Mouse (Mus musculus) heart, embryonic 11.5 days (tissue): ENCODE data around the gene Trim67. TPM values are rescaled to one million over a fixed set of nuclear protein-coding genes. Genes with fewer than 3 reads are reported as not detected.

Experiments
- ATAC-seq: fragments of 200-750 bp; cut with Nextera tagmentation; replicated peaks from 2 replicates; pipeline ENCODE4 v1.8.0; 2017; ENCODE audit warnings: moderate library complexity; ENCODE audit not compliant: insufficient number of reproducible peaks, low FRiP score, low TSS enrichment
- H3K27ac ChIP-seq: fragments of 300-500 bp; sonication (generic); 2 replicates; pipeline ENCODE4 v1.5.1; 2014; ENCODE audit warnings: mild to moderate bottlenecking, low read depth, low read length
- H3K27me3 ChIP-seq: fragments of 300-500 bp; sonication (generic); 2 replicates; pipeline ENCODE4 v1.6.1; 2014; ENCODE audit warnings: mild to moderate bottlenecking, low read length, mixed read lengths; ENCODE audit not compliant: control insufficient read depth, insufficient read depth
- H3K36me3 ChIP-seq: fragments of 300-500 bp; sonication (generic); 2 replicates; pipeline ENCODE4 v1.6.1; 2014; ENCODE audit warnings: mild to moderate bottlenecking, low read length, moderate library complexity, mixed read lengths; ENCODE audit not compliant: control insufficient read depth, insufficient read depth
- H3K4me1 ChIP-seq: fragments of 300-500 bp; sonication (generic); 2 replicates; pipeline ENCODE4 v1.6.1; 2014; ENCODE audit warnings: low read length; ENCODE audit not compliant: control insufficient read depth, insufficient read depth
- H3K4me2 ChIP-seq: fragments of 300-500 bp; sonication (generic); 2 replicates; pipeline ENCODE4 v1.6.1; 2014; ENCODE audit warnings: mild to moderate bottlenecking, moderate library complexity
- H3K4me3 ChIP-seq: fragments of 300-500 bp; sonication (generic); 2 replicates; pipeline ENCODE4 v1.5.1; 2014; ENCODE audit warnings: low read depth, low read length
- H3K9ac ChIP-seq: fragments of 300-500 bp; sonication (generic); 2 replicates; pipeline ENCODE4 v1.6.1; 2014; ENCODE audit warnings: mild to moderate bottlenecking, low read depth, low read length, moderate library complexity
- H3K9me3 ChIP-seq: fragments of 300-500 bp; sonication (generic); replicated peaks from 2 replicates; pipeline ENCODE4 v1.6.1; 2016; ENCODE audit warnings: low read length; ENCODE audit not compliant: control insufficient read depth
- WGBS: fragments of 180-500 bp; shearing (Covaris S2); extraction: QIAGEN DNeasy Blood & Tissue Kit; methylation state at CpG from one replicate; pipeline ENCODE4 v1.1.7; 2014; ENCODE audit not compliant: insufficient replicate concordance; 5-methylcytosine and 5-hydroxymethylcytosine counted together
- polyA plus RNA-seq: library from polyadenylated mRNA; unstranded; fragments of >200 nt; fragmentation: Nextera tagmentation; extraction: Ambion mirVana; gene quantifications from 2 replicates; pipeline ENCODE4 v1.2.1, GENCODE M21; 2014

The Trim67 gene
- polyA plus RNA-seq, 1 experiment from 2014 or later, result 0.07 TPM

DNA sequence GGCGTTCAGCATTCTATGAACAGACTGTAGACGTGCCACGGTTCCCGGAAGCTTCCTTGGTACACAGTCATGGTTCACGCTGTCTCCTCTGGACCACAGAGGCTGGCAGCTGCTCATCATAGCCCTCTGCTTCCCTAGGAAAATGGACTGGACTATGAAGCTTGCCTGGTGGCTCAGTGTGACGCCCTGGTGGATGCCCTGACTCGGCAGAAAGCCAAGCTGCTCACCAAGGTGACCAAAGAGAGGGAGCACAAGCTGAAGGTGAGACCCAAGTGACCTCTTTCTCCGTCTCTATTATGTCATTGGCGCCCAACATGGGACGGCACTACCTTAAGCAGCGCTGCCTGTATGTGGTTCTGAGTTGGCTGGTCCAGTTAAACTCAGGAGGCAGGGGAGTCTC, 24.0 kb downstream of the Trim67 start:
- 85% methylated on average over 11 of the region's 11 CpGs for whole genome bisulfite sequencing
- no peak for ATAC-seq
- no peaks in the 10 kb centered on the region for H3K36me3 ChIP-seq
- H3K9me3 ChIP-seq, result no peaks in the 10 kb centered on the region
- no peaks in the 10 kb centered on the region for H3K4me1 ChIP-seq
- H3K4me3 ChIP-seq, result no peak overlapping the region
- no peak overlapping the region for H3K27ac ChIP-seq
- no peak overlapping the region for H3K9ac ChIP-seq
- no peak overlapping the region for H3K4me2 ChIP-seq
- 0 out of 2 replicates have a peak, but pooled peaks cover 2% of the 10 kb centered on the region for H3K27me3 ChIP-seq

DNA sequence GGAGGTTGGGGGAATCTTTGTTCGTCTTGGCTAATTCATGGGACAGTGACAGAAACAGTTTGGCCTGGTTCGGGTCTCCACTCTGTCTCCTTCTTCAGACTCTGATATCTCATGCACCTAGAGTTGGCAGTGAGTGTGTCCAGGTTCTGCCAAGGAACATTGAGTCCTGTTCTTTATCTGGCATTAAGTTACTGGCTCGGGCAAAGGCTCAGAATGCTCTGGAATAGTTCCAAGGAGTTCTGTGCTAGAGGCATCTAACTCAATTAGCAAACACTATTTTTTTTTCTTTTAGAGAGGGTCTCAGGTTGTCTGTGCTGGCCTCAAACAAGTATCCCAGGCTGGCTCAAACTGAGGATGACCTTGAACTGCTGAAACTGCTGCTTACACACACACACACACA, 24.5 kb downstream of the Trim67 start:
- Histone ChIP-seq H3K9me3 (no peaks in the 10 kb centered on the region), H3K4me2 (no peak overlapping the region), H3K27me3 (0 out of 2 replicates have a peak, but pooled peaks cover 2% of the 10 kb centered on the region), H3K4me3 (no peak overlapping the region), H3K36me3 (no peaks in the 10 kb centered on the region), H3K9ac (no peak overlapping the region), H3K4me1 (no peaks in the 10 kb centered on the region), H3K27ac (no peak overlapping the region)
- no peak for ATAC-seq
- 75% methylated on average over 3 of the region's 3 CpGs for WGBS

DNA sequence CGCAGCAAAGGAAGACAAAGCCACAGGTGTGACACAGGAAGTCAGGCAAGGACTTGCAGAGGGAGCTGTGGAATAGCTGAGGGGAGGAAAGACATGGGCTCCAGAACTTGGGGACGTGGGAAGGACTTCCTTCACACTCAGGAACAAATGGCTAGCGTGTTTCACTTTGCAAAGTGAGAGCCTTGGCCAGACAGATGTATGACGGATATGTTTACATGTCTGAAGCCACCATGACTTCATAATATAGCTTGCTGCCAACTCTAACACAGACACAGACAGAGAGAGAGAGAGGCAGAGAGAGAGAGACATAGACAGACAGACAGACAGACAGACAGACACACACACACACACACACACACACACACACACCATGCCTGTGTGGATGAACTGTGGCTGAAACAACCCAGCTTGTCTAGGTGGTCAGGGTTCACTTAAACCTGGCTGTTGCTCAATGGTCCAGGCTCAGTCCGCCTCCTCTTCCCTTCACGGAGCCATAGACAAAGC, 26.8 kb downstream of the Trim67 start:
- ATAC-seq, result no peak
- Histone ChIP-seq H3K4me2 (no peak overlapping the region), H3K4me3 (no peak overlapping the region), H3K27ac (no peak overlapping the region), H3K36me3 (no peaks in the 10 kb centered on the region), H3K9me3 (no peaks in the 10 kb centered on the region), H3K27me3 (0 out of 2 replicates have a peak, but pooled peaks cover 2% of the 10 kb centered on the region), H3K9ac (no peak overlapping the region), H3K4me1 (no peaks in the 10 kb centered on the region)
- WGBS, result 63% methylated on average over 6 of the region's 6 CpGs

DNA sequence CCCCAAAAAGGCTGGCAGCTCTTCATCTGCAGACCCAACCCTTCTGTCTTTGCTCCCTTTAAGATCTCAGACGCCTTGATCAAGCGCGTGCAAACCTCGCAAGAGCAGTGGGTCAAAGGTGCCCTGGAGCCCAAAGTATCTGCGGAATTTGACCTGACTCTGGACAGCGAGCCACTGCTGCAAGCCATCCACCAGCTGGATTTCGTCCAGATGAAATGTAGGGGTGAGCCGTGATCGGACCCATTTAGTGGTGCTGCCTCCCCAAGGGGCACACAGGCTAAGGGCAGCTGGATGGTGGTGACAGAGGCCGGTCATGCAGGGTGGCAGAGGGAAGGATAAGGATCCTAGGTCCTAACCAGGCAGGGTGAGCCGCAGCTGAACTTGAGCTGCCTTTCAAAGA, 27.2 kb downstream of the Trim67 start:
- H3K27me3 ChIP-seq, result 0 out of 2 replicates have a peak, but pooled peaks cover 2% of the 10 kb centered on the region
- ATAC-seq, result no peak
- no peak overlapping the region for H3K4me2 ChIP-seq
- no peak overlapping the region for H3K9ac ChIP-seq
- no peaks in the 10 kb centered on the region for H3K4me1 ChIP-seq
- 39% methylated on average over 11 of the region's 11 CpGs for WGBS
- H3K9me3 ChIP-seq, result no peaks in the 10 kb centered on the region
- no peak overlapping the region for H3K27ac ChIP-seq
- no peak overlapping the region for H3K4me3 ChIP-seq
- no peaks in the 10 kb centered on the region for H3K36me3 ChIP-seq

DNA sequence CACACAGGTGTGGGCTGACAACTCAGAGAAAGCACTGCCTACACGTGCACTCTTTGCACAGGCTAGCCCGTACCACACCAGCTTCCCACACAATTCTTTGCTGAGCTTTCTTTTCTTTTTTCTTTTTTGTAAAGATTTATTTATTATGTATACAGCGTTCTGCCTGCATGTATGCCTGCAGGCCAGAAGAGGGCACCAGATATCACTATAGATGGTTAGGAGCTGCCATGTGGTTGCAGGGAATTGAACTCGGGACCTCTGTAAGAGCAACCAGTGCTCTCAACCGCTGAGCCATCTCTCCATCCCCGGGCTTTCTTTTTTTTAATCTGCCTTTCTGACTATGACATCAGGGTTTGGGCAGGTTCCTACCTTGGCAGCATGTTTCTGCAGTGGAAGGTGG, 30.6 kb downstream of the Trim67 start:
- Histone ChIP-seq H3K36me3 (no peaks in the 10 kb centered on the region), H3K4me3 (no peak overlapping the region), H3K9ac (no peak overlapping the region), H3K27ac (no peak overlapping the region), H3K4me2 (no peak overlapping the region), H3K9me3 (no peaks in the 10 kb centered on the region), H3K4me1 (0 out of 2 replicates have a peak, but pooled peaks cover 3% of the 10 kb centered on the region), H3K27me3 (peaks cover 9% of the 10 kb centered on the region; the same call in 1 of the 2 replicates)
- 76% methylated on average over 6 of the region's 6 CpGs for WGBS
- no peak for ATAC-seq

DNA sequence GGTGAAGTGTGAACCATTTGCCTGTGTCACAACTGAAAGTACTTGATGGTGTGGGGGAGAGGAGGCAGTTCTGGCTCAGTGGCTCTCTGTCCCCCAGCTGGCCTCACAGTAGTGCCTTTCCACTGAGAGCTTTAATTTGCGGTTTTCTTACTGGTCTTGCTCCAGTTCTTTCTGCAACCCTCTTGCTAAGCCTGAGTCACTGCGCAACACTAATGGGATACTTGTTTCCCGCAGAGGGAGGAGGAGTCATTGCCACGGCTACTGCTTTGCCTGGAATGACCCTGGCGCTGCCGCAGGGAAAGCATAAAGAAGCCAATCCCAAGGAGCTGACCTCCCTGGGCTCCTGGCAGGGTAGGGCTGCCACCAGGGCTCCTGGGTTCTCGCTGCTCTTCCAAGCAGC, 33.8 kb downstream of the Trim67 start:
- H3K4me1 ChIP-seq, result 0 out of 2 replicates have a peak, but pooled peaks cover 3% of the 10 kb centered on the region
- no peaks in the 10 kb centered on the region for H3K9me3 ChIP-seq
- H3K36me3 ChIP-seq, result no peaks in the 10 kb centered on the region
- no peak overlapping the region for H3K4me2 ChIP-seq
- H3K27ac ChIP-seq, result no peak overlapping the region
- no peak for ATAC-seq
- 23% methylated on average over 7 of the region's 7 CpGs for WGBS
- no peak overlapping the region for H3K4me3 ChIP-seq
- H3K27me3 ChIP-seq, result peaks cover 7% of the 10 kb centered on the region; the same call in 1 of the 2 replicates
- no peak overlapping the region for H3K9ac ChIP-seq

DNA sequence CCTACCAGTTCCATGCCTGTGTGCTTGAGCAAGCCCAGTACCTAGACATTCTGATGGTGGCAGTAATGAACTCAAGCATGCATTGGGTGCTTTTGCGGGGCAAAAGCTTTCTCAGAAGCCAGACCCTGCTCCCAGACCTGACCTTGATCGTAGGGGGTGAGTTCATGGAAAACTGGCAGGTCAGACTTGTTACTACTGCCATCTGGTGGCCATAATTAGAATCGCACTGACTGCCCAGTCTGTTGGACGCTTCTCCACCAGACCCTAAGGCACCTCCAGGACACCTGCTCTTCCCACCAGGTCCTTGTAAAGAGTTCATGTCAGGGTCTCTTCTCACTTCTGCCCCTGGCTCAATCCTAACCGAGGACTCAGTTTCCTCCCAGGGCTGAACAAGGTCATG, 34.5 kb downstream of the Trim67 start:
- no peak overlapping the region for H3K27ac ChIP-seq
- no peaks in the 10 kb centered on the region for H3K36me3 ChIP-seq
- no peak overlapping the region for H3K4me2 ChIP-seq
- H3K27me3 ChIP-seq, result peaks cover 7% of the 10 kb centered on the region; the same call in 1 of the 2 replicates
- H3K4me3 ChIP-seq, result no peak overlapping the region
- no peak overlapping the region for H3K9ac ChIP-seq
- 0 out of 2 replicates have a peak, but pooled peaks cover 3% of the 10 kb centered on the region for H3K4me1 ChIP-seq
- ATAC-seq, result 0 out of 2 replicates have a peak, but pooled peaks have one; percentile 37
- H3K9me3 ChIP-seq, result no peaks in the 10 kb centered on the region
- 6% methylated on average over 5 of the region's 5 CpGs for WGBS

DNA sequence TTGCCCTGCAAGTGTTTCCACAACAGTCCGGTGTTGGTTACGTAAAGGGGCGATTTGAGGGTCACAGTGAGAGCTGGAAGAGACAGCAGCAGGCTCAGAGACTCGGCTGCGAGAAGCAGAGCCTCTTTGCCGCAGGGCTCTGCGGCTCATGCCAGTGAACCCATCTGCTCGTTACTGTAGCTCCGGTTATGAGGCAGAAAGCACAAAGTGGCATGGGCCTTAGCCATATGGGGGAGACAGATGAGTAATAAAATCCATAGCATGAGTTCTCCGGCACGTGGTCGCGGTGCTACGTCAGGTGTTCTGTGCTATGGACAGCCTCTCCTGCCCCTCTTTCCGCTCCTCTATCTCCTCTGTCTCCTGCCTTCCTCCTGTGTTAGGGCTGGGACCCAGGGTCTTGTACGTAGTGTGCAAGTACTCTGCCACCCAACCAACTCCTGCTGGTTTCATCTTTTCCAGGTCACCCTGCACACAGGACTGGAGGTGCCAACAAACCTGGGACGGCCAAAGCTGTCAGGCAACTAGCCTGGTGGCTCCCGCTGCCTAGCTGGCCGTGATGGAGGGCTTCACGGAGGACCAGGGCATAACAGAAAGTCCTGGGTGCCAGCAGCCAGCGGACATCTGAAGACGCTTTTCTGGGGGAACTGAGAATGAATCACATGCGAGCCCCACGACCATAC, 35.8 kb downstream of the Trim67 start:
- WGBS, result 83% methylated on average over 24 of the region's 24 CpGs
- Histone ChIP-seq H3K9ac (no peak overlapping the region), H3K36me3 (no peaks in the 10 kb centered on the region), H3K4me3 (no peak overlapping the region), H3K4me2 (no peak overlapping the region), H3K9me3 (no peaks in the 10 kb centered on the region), H3K4me1 (peaks cover 6% of the 10 kb centered on the region), H3K27me3 (peaks cover 7% of the 10 kb centered on the region; the same call in 1 of the 2 replicates), H3K27ac (no peak overlapping the region)
- no peak for ATAC-seq

DNA sequence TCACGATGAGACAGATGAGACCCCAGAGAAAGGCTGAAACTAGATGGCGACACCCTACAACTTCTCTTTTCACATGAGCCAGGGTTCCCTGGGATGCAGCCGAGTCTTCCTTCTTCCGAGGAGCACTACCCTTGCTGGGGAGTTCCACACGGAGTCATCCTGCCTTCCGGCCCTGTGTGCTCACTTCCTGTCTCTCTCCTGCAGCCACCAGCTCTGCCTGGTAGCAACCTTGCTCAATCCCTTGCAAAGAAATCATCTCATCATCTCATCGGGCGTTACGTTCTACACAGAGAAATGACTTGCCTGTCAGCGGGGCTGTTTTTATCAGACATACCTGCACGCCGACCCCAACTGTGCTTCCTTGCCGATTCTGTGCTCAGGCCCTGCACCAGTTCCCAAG, 37.2 kb downstream of the Trim67 start:
- no peak overlapping the region for H3K9ac ChIP-seq

More for the DNA sequence above, 37.2 kb downstream of the Trim67 start:
- H3K27me3 ChIP-seq, result peaks cover 7% of the 10 kb centered on the region; the same call in 1 of the 2 replicates
- H3K9me3 ChIP-seq, result no peaks in the 10 kb centered on the region
- no peak for ATAC-seq
- WGBS, result 65% methylated on average over 13 of the region's 13 CpGs
- H3K36me3 ChIP-seq, result no peaks in the 10 kb centered on the region
- H3K27ac ChIP-seq, result no peak overlapping the region
- no peak overlapping the region for H3K4me2 ChIP-seq
- H3K4me3 ChIP-seq, result no peak overlapping the region
- peaks cover 13% of the 10 kb centered on the region for H3K4me1 ChIP-seq
